Mouse (Mus musculus) brain, embryonic 14.5 days (tissue): ENCODE measurements around the gene Gja4. TPM values are rescaled to one million over a fixed set of nuclear protein-coding genes. Genes with fewer than 3 reads are reported as not detected.

Experiments
- DNase-seq: peaks from one replicate; pipeline ENCODE4 v3.0.0-alpha.2; 2011; ENCODE audit warnings: low read depth
- CTCF ChIP-seq: fragments of 200-500 bp; IDR thresholded peaks from 2 replicates; pipeline ENCODE4 v1.5.1; 2012; ENCODE audit warnings: inconsistent platforms, mild to moderate bottlenecking, moderate library complexity, borderline replicate concordance; ENCODE audit not compliant: insufficient read depth, insufficient read length; ENCODE audit errors: extremely low read depth
- POLR2A ChIP-seq: fragments of 200-500 bp; IDR thresholded peaks from 2 replicates; pipeline ENCODE4 v1.6.1; 2012; ENCODE audit warnings: mild to moderate bottlenecking, inconsistent platforms, borderline replicate concordance; ENCODE audit not compliant: poor library complexity, insufficient read depth, insufficient read length, severe bottlenecking; ENCODE audit errors: extremely low read depth
- polyA plus RNA-seq: library from polyadenylated mRNA; depleted of rRNA; stranded (reverse); fragments of >200 nt; gene quantifications from 2 replicates; pipeline ENCODE4 v1.2.3, GENCODE M21; 2012

Gene Gja4
- polyA plus RNA-seq, 1 experiment, result 29.5 TPM

DNA sequence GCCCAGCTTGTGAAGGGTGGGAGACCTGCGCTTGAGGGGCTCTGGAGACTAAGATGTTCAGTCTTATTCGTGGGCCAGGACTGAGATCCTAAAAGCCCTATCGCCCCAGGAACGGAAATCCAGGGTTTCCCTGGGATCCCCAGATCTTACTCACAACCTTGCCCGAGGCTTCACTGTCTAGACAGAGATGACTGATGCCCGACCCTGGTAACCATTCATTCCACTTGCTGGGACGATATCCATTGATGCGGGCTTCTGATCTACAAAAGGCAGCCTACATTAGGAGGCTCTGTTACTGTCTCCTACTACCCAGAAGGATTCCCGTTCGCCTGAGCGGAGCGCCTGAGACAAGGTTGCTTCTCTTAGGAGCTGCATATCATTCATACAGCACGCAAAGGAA is 17.3 kb upstream of the Gja4 start:
- DNase-seq, result no peak
- TF ChIP-seq CTCF, result no peak
- no peak for TF ChIP-seq POLR2A

GRCm38 (mm10) chr4:127330181-127331100 is 16.6 kb upstream of the Gja4 start, which contains the start of gene Gjb3:
TSS of gene Gjb3 (minus strand) at chr4:127330844.
- TF ChIP-seq CTCF (no peak), POLR2A (no peak)
- peak; percentile 20 for DNase-seq

GRCm38 (mm10) chr4:127329751-127330150 is 15.9 kb upstream of the Gja4 start:
- TF ChIP-seq CTCF, result no peak
- TF ChIP-seq POLR2A, result no peak
- DNase-seq, result no peak

DNA sequence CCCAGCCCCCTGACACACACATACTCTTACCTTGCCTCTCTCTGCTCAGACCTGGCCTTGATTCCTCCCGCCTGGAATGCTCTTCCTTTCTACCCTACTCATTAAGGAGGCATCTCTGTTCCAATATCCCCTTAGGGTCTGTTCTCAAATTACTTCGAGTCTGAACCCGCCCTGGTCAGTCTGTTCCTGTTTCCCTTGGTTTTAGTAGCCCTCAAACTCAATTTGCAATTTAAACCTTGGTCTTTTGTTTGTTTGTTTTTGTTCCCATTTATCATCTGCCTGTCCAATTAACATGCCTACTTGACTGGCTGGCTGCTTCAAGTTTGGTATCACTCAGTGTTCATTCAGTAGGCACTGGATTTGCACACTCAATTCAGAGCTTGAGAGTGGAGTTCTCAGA is 15.2 kb upstream of the Gja4 start:
- peak; percentile 64 for DNase-seq
- TF ChIP-seq CTCF, result no peak
- TF ChIP-seq POLR2A, result no peak

DNA sequence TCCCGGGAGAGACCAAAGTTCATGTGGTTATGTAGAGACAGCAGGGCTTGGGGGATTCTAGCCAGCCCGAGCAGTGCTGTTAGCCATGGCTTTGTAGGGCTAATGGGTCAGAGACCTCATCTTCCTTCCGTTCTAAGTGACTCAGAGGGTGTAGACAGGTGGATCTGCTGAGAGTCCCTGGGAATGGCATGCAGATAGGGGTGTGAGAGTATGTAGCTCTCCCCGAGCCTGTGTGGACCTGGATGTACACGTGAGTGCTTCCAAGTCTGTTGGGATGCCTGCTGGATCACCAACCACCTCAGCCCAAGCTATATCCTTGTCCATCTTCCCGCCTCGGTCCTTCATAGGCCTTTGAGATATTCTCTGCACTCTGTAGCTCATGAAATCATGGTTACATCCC is 14.5 kb upstream of the Gja4 start:
- no peak for DNase-seq

GRCm38 (mm10) chr4:127327749-127328148 is 13.9 kb upstream of the Gja4 start:
- no peak for TF ChIP-seq CTCF
- no peak for TF ChIP-seq POLR2A
- DNase-seq, result no peak

More for the DNA sequence above, 14.5 kb upstream of the Gja4 start:
- no peak for TF ChIP-seq CTCF
- TF ChIP-seq POLR2A, result no peak

DNA sequence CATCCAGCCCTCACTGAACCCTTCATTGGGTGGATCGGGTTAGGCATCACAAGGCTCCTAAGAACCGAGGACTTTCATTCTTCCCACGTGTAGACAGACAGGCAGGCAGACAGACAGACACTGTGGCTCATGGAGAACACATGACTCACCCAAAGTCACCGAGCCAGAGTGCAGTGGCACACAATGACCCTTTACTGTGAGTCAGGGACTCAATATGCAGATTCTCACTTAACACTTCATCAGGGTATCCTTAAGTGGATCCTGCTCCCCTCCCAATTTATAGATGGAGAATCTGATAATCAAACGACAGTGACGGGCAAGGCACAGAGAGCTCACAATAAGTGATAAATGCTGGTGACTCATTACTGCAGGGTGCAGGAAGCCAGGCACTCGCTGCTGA is 13.4 kb upstream of the Gja4 start:
- TF ChIP-seq CTCF (no peak), POLR2A (no peak)

GRCm38 (mm10) chr4:127325276-127325675 is 11.4 kb upstream of the Gja4 start:
- DNase-seq, result no peak
- no peak for TF ChIP-seq POLR2A

More for the DNA sequence above, 13.4 kb upstream of the Gja4 start:
- no peak for DNase-seq

- TF ChIP-seq CTCF (peak; percentile 95), POLR2A (no peak)
- peak; percentile 89 for DNase-seq
These were observed 10.9 kb upstream of the Gja4 start for GRCm38 (mm10) chr4:127324759-127325158.

- no peak for DNase-seq
- TF ChIP-seq POLR2A (no peak), CTCF (no peak)
These were observed 10.5 kb upstream of the Gja4 start for GRCm38 (mm10) chr4:127324296-127324695.

- DNase-seq, result no peak
- TF ChIP-seq POLR2A (no peak), CTCF (no peak)
These were observed 9.8 kb upstream of the Gja4 start for GRCm38 (mm10) chr4:127323651-127324050.

DNA sequence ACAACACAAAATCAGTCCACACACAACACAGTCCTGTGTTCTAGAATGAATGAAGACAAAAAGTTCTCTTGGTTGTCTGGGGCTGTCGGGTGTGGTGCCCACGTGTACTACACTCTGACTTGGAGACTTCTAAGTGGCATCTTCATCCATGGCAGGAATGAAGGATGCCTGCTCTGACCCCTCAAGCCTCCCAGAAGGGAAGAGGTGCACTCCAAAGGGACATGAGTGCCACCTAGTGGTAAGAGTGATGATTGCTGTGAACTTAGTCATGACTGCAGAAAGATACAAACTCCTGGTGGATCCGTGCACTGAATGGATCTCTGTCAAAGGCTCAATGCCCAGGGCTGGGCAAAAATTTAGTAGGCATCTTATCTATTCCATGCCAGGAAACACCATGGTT is 5.8 kb upstream of the Gja4 start:
- TF ChIP-seq POLR2A, result no peak
- peak; percentile 88 for TF ChIP-seq CTCF
- peak; percentile 77 for DNase-seq

DNA sequence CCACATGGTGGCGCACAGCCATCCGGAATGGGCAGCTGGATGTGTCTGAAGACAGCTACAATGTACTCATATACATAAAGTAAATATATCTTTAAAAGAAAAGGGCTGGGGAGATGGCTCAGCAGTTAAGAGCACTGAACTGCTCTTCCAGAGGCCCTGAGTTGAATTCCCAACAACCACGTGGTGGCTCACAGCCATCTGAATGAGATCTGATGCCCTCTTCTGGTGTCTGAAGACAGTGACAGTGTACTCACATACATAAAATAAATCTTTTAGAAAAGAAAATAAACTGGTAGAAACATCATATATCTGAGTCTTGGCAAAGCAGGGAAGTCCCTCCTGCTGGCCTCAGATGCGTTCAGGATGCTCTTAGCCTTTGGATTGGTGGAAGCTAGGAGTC is 3.3 kb upstream of the Gja4 start:
- peak; percentile 31 for DNase-seq
- no peak for TF ChIP-seq CTCF
- TF ChIP-seq POLR2A, result no peak

GRCm38 (mm10) chr4:127315753-127316152 is 1.9 kb upstream of the Gja4 start:
- DNase-seq, result no peak
- TF ChIP-seq POLR2A (no peak), CTCF (no peak)
